Mouse (Mus musculus) lung, postnatal 0 days (tissue): Measurements from ENCODE around the gene Zpbp2. TPM values are rescaled to one million over a fixed set of nuclear protein-coding genes. Genes with fewer than 3 reads are reported as not detected.

Experiments
- ATAC-seq: fragments of 200-750 bp; cut with Nextera tagmentation; 2 replicates; pipeline ENCODE4 v1.8.0; 2017; ENCODE audit warnings: moderate library complexity
- DNase-seq: peaks from one replicate; pipeline ENCODE4 v3.0.0-alpha.2; 2016; ENCODE audit warnings: low spot score
- H3K27ac ChIP-seq: fragments of 300-500 bp; sonication (generic); 2 replicates; pipeline ENCODE4 v1.5.1; 2014; ENCODE audit warnings: antibody characterized with exemption, mild to moderate bottlenecking, low read length, mixed read lengths
- H3K27me3 ChIP-seq: fragments of 300-500 bp; sonication (generic); replicated peaks from 2 replicates; pipeline ENCODE4 v1.6.1; 2014; ENCODE audit warnings: low read length, mixed read lengths; ENCODE audit not compliant: insufficient read depth
- H3K36me3 ChIP-seq: fragments of 300-500 bp; sonication (generic); 2 replicates; pipeline ENCODE4 v1.6.1; 2014; ENCODE audit warnings: low read length, mixed read lengths; ENCODE audit not compliant: insufficient read depth
- H3K4me1 ChIP-seq: fragments of 300-500 bp; sonication (generic); 2 replicates; pipeline ENCODE4 v1.6.1; 2014; ENCODE audit warnings: antibody characterized with exemption, low read depth, low read length, mixed read lengths; ENCODE audit not compliant: insufficient read depth
- H3K4me2 ChIP-seq: fragments of 300-500 bp; sonication (generic); replicated peaks from 2 replicates; pipeline ENCODE4 v1.6.1; 2014; ENCODE audit warnings: low read depth, mild to moderate bottlenecking, low read length, moderate library complexity, mixed read lengths
- H3K4me3 ChIP-seq: fragments of 300-500 bp; sonication (generic); 2 replicates; pipeline ENCODE4 v1.5.1; 2014; ENCODE audit warnings: low read depth, low read length
- H3K9ac ChIP-seq: fragments of 300-500 bp; sonication (generic); replicated peaks from 2 replicates; pipeline ENCODE4 v1.6.1; 2014; ENCODE audit warnings: low read depth, mild to moderate bottlenecking
- H3K9me3 ChIP-seq: fragments of 300-500 bp; sonication (generic); 2 replicates; pipeline ENCODE4 v1.6.1; 2016; ENCODE audit warnings: low read length, mixed read lengths
- CTCF ChIP-seq: IDR thresholded peaks from 2 replicates; pipeline ENCODE4 v1.5.1; 2016; ENCODE audit warnings: antibody characterized with exemption, mild to moderate bottlenecking
- EP300 ChIP-seq: IDR thresholded peaks from 2 replicates; pipeline ENCODE4 v1.6.1; 2016; ENCODE audit warnings: antibody characterized with exemption, mild to moderate bottlenecking, control low read depth
- WGBS: fragments of 180-500 bp; shearing (Covaris S2); extraction: QIAGEN DNeasy Blood & Tissue Kit; methylation state at CpG from one replicate; pipeline ENCODE4 v1.1.7; 2014; 5-methylcytosine and 5-hydroxymethylcytosine counted together
- polyA plus RNA-seq: library from polyadenylated mRNA; unstranded; fragments of >200 nt; fragmentation: Nextera tagmentation; extraction: Ambion mirVana; gene quantifications from 2 replicates; pipeline ENCODE4 v1.2.1, GENCODE M21; 2015

Zpbp2 gene
- polyA plus RNA-seq, 1 experiment from 2014 or later, result 0.10 TPM

DNA sequence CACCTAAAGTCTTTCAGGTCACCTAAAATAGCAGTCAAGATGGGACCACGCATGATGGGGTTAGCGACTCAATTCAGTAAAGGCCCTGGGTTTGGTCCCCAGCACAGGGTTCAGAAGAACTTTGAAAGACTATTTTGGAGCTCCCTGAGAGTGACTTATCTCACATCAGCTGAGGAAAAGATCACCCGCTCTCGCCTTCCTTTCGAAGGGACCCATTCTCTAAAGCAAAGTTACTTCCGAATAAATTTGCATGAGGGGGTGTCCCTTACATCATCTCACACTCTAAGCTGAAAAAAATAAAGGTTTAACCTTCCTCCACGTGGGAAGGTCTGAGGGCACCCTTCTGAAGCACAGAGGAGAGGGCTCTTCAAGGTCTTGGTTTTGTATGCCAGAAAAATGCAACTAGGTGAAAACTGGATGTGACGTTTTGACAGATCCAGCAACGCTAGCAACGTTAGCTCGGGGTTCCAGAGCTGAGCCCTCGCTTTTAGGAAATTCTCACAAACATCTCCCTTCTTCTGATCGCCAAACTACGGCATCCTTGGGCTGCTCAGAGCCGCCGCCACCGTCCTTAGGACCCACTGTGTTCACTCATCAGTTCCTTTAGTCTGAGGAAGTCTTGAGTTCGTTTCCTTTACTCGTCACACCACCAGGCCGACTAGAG is 454 bp upstream of the Zpbp2 start:
- H3K27ac ChIP-seq, result no peak overlapping the region
- H3K9ac ChIP-seq, result no peak overlapping the region
- no peak for ATAC-seq

GRCm38 (mm10) chr11:98553966-98554365 is 3.1 kb downstream of the Zpbp2 start:
- peaks cover 11% of the 10 kb centered on the region for H3K27me3 ChIP-seq
- no peak for ATAC-seq
- H3K4me2 ChIP-seq, result no peak overlapping the region
- H3K36me3 ChIP-seq, result no peaks in the 10 kb centered on the region
- H3K9me3 ChIP-seq, result no peaks in the 10 kb centered on the region
- TF ChIP-seq CTCF (no peak), EP300 (no peak)
- H3K4me3 ChIP-seq, result no peak overlapping the region
- WGBS, result 83% methylated on average over 4 of the region's 4 CpGs
- H3K9ac ChIP-seq, result no peak overlapping the region
- H3K4me1 ChIP-seq, result peaks cover 3% of the 10 kb centered on the region; the same call in 1 of the 2 replicates
- H3K27ac ChIP-seq, result no peak overlapping the region
- DNase-seq, result no peak

More for the DNA sequence above, 454 bp upstream of the Zpbp2 start:
- no peak for TF ChIP-seq EP300
- TF ChIP-seq CTCF, result no peak
- no peak for DNase-seq
- Histone ChIP-seq H3K27me3 (peaks cover 21% of the 10 kb centered on the region), H3K4me1 (peaks cover 8% of the 10 kb centered on the region; the same call in 1 of the 2 replicates), H3K4me3 (peak overlapping the region; percentile 60), H3K9me3 (no peaks in the 10 kb centered on the region), H3K4me2 (peak overlapping the region; percentile 59), H3K36me3 (no peaks in the 10 kb centered on the region)
- WGBS, result 16% methylated on average over 20 of the region's 20 CpGs

- WGBS, result 65% methylated on average over 12 of the region's 12 CpGs
- Histone ChIP-seq H3K4me3 (no peak overlapping the region), H3K27ac (no peak overlapping the region), H3K4me2 (no peak overlapping the region), H3K27me3 (peaks cover under 1% of the 10 kb centered on the region; the same call in 1 of the 2 replicates), H3K36me3 (no peaks in the 10 kb centered on the region), H3K9me3 (no peaks in the 10 kb centered on the region), H3K4me1 (peaks cover 3% of the 10 kb centered on the region; the same call in 1 of the 2 replicates), H3K9ac (no peak overlapping the region)
- TF ChIP-seq EP300 (no peak), CTCF (peak; percentile 60)
- ATAC-seq (no peak), DNase-seq (peak; percentile 40)
These were observed 4.3 kb downstream of the Zpbp2 start for GRCm38 (mm10) chr11:98555124-98555700.

DNA sequence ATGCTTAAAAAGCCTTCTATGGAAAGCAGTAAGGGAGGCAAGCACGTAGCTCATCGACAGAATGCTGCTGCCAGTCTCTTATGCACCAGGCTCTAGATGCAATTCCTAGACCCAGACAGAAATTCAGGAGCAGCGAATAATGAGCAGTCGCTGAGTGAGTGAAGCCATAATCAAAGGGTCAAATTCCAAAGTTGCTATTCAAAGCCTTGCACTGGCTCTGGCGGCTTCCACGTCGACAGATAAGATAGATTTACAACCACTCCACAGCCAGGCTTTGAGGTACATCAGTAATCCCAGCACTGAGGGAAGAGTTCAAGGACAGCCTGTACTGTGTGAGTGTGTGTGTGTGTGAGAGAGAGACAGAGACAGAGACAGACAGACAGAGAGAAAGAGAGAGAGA is 10.0 kb downstream of the Zpbp2 start:
- TF ChIP-seq EP300 (no peak), CTCF (no peak)
- Histone ChIP-seq H3K27ac (no peak overlapping the region), H3K4me3 (no peak overlapping the region), H3K9ac (no peak overlapping the region), H3K36me3 (no peaks in the 10 kb centered on the region), H3K4me1 (no peaks in the 10 kb centered on the region), H3K9me3 (no peaks in the 10 kb centered on the region), H3K27me3 (no peaks in the 10 kb centered on the region), H3K4me2 (no peak overlapping the region)
- DNase-seq (no peak), ATAC-seq (no peak)
- 21% methylated on average over 7 of the region's 7 CpGs for WGBS

GRCm38 (mm10) chr11:98563025-98563424 is 12.1 kb downstream of the Zpbp2 start:
- DNase-seq, result no peak
- WGBS, result 77% methylated on average over 3 of the region's 3 CpGs

GRCm38 (mm10) chr11:98563921-98564414 is 13.1 kb downstream of the Zpbp2 start:
- WGBS, result 36% methylated on average over 13 of the region's 13 CpGs
- no peak for TF ChIP-seq CTCF
- TF ChIP-seq EP300, result no peak
- H3K27me3 ChIP-seq, result no peaks in the 10 kb centered on the region

More at GRCm38 (mm10) chr11:98563025-98563424, 12.1 kb downstream of the Zpbp2 start:
- no peak for ATAC-seq
- H3K27me3 ChIP-seq, result no peaks in the 10 kb centered on the region
- H3K9ac ChIP-seq, result no peak overlapping the region
- H3K4me2 ChIP-seq, result no peak overlapping the region
- no peaks in the 10 kb centered on the region for H3K36me3 ChIP-seq
- no peak for TF ChIP-seq EP300
- no peak for TF ChIP-seq CTCF
- H3K27ac ChIP-seq, result no peak overlapping the region
- H3K4me3 ChIP-seq, result no peak overlapping the region
- H3K4me1 ChIP-seq, result no peaks in the 10 kb centered on the region
- no peaks in the 10 kb centered on the region for H3K9me3 ChIP-seq

More at GRCm38 (mm10) chr11:98563921-98564414, 13.1 kb downstream of the Zpbp2 start:
- H3K4me1 ChIP-seq, result no peaks in the 10 kb centered on the region
- H3K4me3 ChIP-seq, result no peak overlapping the region
- H3K36me3 ChIP-seq, result no peaks in the 10 kb centered on the region
- DNase-seq (no peak), ATAC-seq (no peak)
- H3K4me2 ChIP-seq, result no peak overlapping the region
- no peak overlapping the region for H3K9ac ChIP-seq
- no peaks in the 10 kb centered on the region for H3K9me3 ChIP-seq
- H3K27ac ChIP-seq, result no peak overlapping the region
